Mouse (Mus musculus) hindbrain, embryonic 14.5 days (tissue): ENCODE measurements around the gene Arhgef1. TPM values are rescaled to one million over a fixed set of nuclear protein-coding genes. Genes with fewer than 3 reads are reported as not detected.

ENCODE experiments used
- ATAC-seq: fragments of 200-750 bp; cut with Nextera tagmentation; 2 replicates; pipeline ENCODE4 v1.8.0; 2017; ENCODE audit warnings: moderate number of reproducible peaks, mild to moderate bottlenecking, moderate TSS enrichment, moderate library complexity; ENCODE audit not compliant: low FRiP score
- DNase-seq: peaks from one replicate; pipeline ENCODE4 v3.0.0-alpha.2; 2015; ENCODE audit warnings: low spot score
- H3K27ac ChIP-seq: fragments of 300-500 bp; sonication (generic); 2 replicates; pipeline ENCODE4 v1.5.1; 2014; ENCODE audit warnings: mild to moderate bottlenecking, moderate library complexity
- H3K27me3 ChIP-seq: fragments of 300-500 bp; sonication (generic); 2 replicates; pipeline ENCODE4 v1.6.1; 2014; ENCODE audit warnings: mild to moderate bottlenecking, low read length, mixed read lengths; ENCODE audit not compliant: control insufficient read depth, insufficient read depth
- H3K36me3 ChIP-seq: fragments of 300-500 bp; sonication (generic); replicated peaks from 2 replicates; pipeline ENCODE4 v1.6.1; 2014; ENCODE audit not compliant: control insufficient read depth, insufficient read depth
- H3K4me1 ChIP-seq: fragments of 300-500 bp; sonication (generic); replicated peaks from 2 replicates; pipeline ENCODE4 v1.6.1; 2014; ENCODE audit warnings: antibody characterized with exemption, low read length, mixed read lengths; ENCODE audit not compliant: control insufficient read depth, insufficient read depth
- H3K4me2 ChIP-seq: fragments of 300-500 bp; sonication (generic); replicated peaks from 2 replicates; pipeline ENCODE4 v1.6.1; 2014; ENCODE audit warnings: mild to moderate bottlenecking, moderate library complexity
- H3K4me3 ChIP-seq: fragments of 300-500 bp; sonication (generic); replicated peaks from 2 replicates; pipeline ENCODE4 v1.5.1; 2014; ENCODE audit warnings: mild to moderate bottlenecking, low read length
- H3K9ac ChIP-seq: fragments of 300-500 bp; sonication (generic); 2 replicates; pipeline ENCODE4 v1.6.1; 2014
- H3K9me3 ChIP-seq: fragments of 300-500 bp; sonication (generic); 2 replicates; pipeline ENCODE4 v1.6.1; 2016; ENCODE audit warnings: low read length; ENCODE audit not compliant: control insufficient read depth
- WGBS: fragments of 180-500 bp; shearing (Covaris S2); extraction: QIAGEN DNeasy Blood & Tissue Kit; methylation state at CpG from one replicate; pipeline ENCODE4 v1.1.7; 2014; 5-methylcytosine and 5-hydroxymethylcytosine counted together
- polyA plus RNA-seq: library from polyadenylated mRNA; unstranded; fragments of >200 nt; fragmentation: Nextera tagmentation; extraction: Ambion mirVana; gene quantifications from 2 replicates; pipeline ENCODE4 v1.2.1, GENCODE M21; 2014

Arhgef1 gene
- polyA plus RNA-seq, 1 experiment from 2014 or later, result 58.4 TPM

GRCm38 (mm10) chr7:24918763-24919323 lies 16.1 kb downstream of the Arhgef1 start:
- no peak overlapping the region for H3K4me3 ChIP-seq
- ATAC-seq (0 out of 2 replicates have a peak, but pooled peaks have one; percentile 26), DNase-seq (no peak)
- H3K36me3 ChIP-seq, result peaks cover 70% of the 10 kb centered on the region
- no peak overlapping the region for H3K9ac ChIP-seq
- H3K4me2 ChIP-seq, result no peak overlapping the region
- WGBS, result 95% methylated on average over 20 of the region's 20 CpGs
- no peaks in the 10 kb centered on the region for H3K9me3 ChIP-seq
- no peaks in the 10 kb centered on the region for H3K27me3 ChIP-seq
- H3K27ac ChIP-seq, result no peak overlapping the region
- H3K4me1 ChIP-seq, result no peaks in the 10 kb centered on the region

GRCm38 (mm10) chr7:24919728-24920127 lies 17.0 kb downstream of the Arhgef1 start:
- no peak overlapping the region for H3K4me2 ChIP-seq
- no peak overlapping the region for H3K27ac ChIP-seq
- WGBS, result 89% methylated on average over 9 of the region's 9 CpGs
- H3K4me1 ChIP-seq, result no peaks in the 10 kb centered on the region
- no peaks in the 10 kb centered on the region for H3K27me3 ChIP-seq
- H3K9ac ChIP-seq, result no peak overlapping the region
- DNase-seq (no peak), ATAC-seq (no peak)
- H3K9me3 ChIP-seq, result no peaks in the 10 kb centered on the region
- peaks cover 79% of the 10 kb centered on the region for H3K36me3 ChIP-seq
- no peak overlapping the region for H3K4me3 ChIP-seq

- ATAC-seq (no peak), DNase-seq (no peak)
- Histone ChIP-seq H3K9ac (no peak overlapping the region), H3K4me3 (no peak overlapping the region), H3K4me1 (peaks cover 17% of the 10 kb centered on the region), H3K27ac (no peak overlapping the region), H3K27me3 (peaks cover 65% of the 10 kb centered on the region), H3K36me3 (peaks cover 18% of the 10 kb centered on the region), H3K4me2 (no peak overlapping the region), H3K9me3 (no peaks in the 10 kb centered on the region)
- WGBS, result 33% methylated on average over 6 of the region's 6 CpGs
Observed at GRCm38 (mm10) chr7:24930475-24930874, 27.8 kb downstream of the Arhgef1 start.

- Histone ChIP-seq H3K27me3 (peaks cover 65% of the 10 kb centered on the region), H3K9me3 (no peaks in the 10 kb centered on the region), H3K4me2 (no peak overlapping the region; the same call in 1 of the 2 replicates), H3K4me1 (peaks cover 17% of the 10 kb centered on the region), H3K4me3 (no peak overlapping the region), H3K9ac (no peak overlapping the region), H3K36me3 (peaks cover 6% of the 10 kb centered on the region; the same call in 1 of the 2 replicates), H3K27ac (no peak overlapping the region)
- DNase-seq (no peak), ATAC-seq (no peak)
- 1% methylated on average over 15 of the region's 15 CpGs for WGBS
Observed at GRCm38 (mm10) chr7:24931651-24932050, 28.9 kb downstream of the Arhgef1 start.

- Histone ChIP-seq H3K27ac (no peak overlapping the region), H3K4me1 (no peaks in the 10 kb centered on the region; the same call in 1 of the 2 replicates), H3K9ac (no peak overlapping the region), H3K9me3 (no peaks in the 10 kb centered on the region), H3K4me2 (peak overlapping the region; percentile 62), H3K4me3 (peak overlapping the region; percentile 33), H3K27me3 (peaks cover 87% of the 10 kb centered on the region), H3K36me3 (no peaks in the 10 kb centered on the region)
- 6% methylated on average over 6 of the region's 6 CpGs for WGBS
- ATAC-seq (no peak), DNase-seq (no peak)
Observed at GRCm38 (mm10) chr7:24943641-24944040, 40.9 kb downstream of the Arhgef1 start.

GRCm38 (mm10) chr7:24944257-24944950 lies 41.7 kb downstream of the Arhgef1 start, which contains the start of gene Gm4881:
Gm4881 (minus strand) TSS chr7:24944494.
- Histone ChIP-seq H3K36me3 (no peaks in the 10 kb centered on the region), H3K9me3 (no peaks in the 10 kb centered on the region), H3K4me3 (peak within 1 kb of the TSS; percentile 33), H3K9ac (peak within 1 kb of the TSS; percentile 36; the same call in 1 of the 2 replicates), H3K27me3 (peaks cover 93% of the 10 kb centered on the region), H3K4me2 (peak within 1 kb of the TSS; percentile 62), H3K4me1 (no peaks in the 10 kb centered on the region; the same call in 1 of the 2 replicates), H3K27ac (no peak within 1 kb of the TSS)
- WGBS, result under 1% methylated on average over 64 of the region's 72 CpGs
- DNase-seq (no peak), ATAC-seq (no peak)

- Histone ChIP-seq H3K27ac (no peak overlapping the region), H3K9ac (no peak overlapping the region), H3K27me3 (peaks cover 94% of the 10 kb centered on the region), H3K9me3 (no peaks in the 10 kb centered on the region), H3K4me1 (peaks cover 11% of the 10 kb centered on the region; the same call in 1 of the 2 replicates), H3K36me3 (no peaks in the 10 kb centered on the region), H3K4me3 (no peak overlapping the region), H3K4me2 (no peak overlapping the region)
- WGBS, result 4% methylated on average over 7 of the region's 7 CpGs
- DNase-seq, result no peak
- no peak for ATAC-seq
Observed at GRCm38 (mm10) chr7:24947316-24948048, 44.8 kb downstream of the Arhgef1 start.

- DNase-seq, result peak; percentile 53
- Histone ChIP-seq H3K36me3 (no peaks in the 10 kb centered on the region), H3K4me2 (peak overlapping the region; percentile 42), H3K4me1 (peaks cover 11% of the 10 kb centered on the region; the same call in 1 of the 2 replicates), H3K27me3 (peaks cover 90% of the 10 kb centered on the region), H3K27ac (no peak overlapping the region), H3K9me3 (no peaks in the 10 kb centered on the region), H3K4me3 (peak overlapping the region; percentile 14; the same call in 1 of the 2 replicates), H3K9ac (peak overlapping the region; percentile 35)
- ATAC-seq, result no peak
- WGBS, result 2% methylated on average over 29 of the region's 29 CpGs
Observed at GRCm38 (mm10) chr7:24948774-24949173, 46.1 kb downstream of the Arhgef1 start.
